Mouse (Mus musculus) heart, embryonic 11.5 days (tissue): Measurements from ENCODE around the gene BC004004. TPM values are rescaled to one million over a fixed set of nuclear protein-coding genes. Genes with fewer than 3 reads are reported as not detected.

Source experiments
- ATAC-seq: fragments of 200-750 bp; cut with Nextera tagmentation; replicated peaks from 2 replicates; pipeline ENCODE4 v1.8.0; 2017; ENCODE audit warnings: moderate library complexity; ENCODE audit not compliant: insufficient number of reproducible peaks, low FRiP score, low TSS enrichment
- H3K27ac ChIP-seq: fragments of 300-500 bp; sonication (generic); 2 replicates; pipeline ENCODE4 v1.5.1; 2014; ENCODE audit warnings: mild to moderate bottlenecking, low read depth, low read length
- H3K27me3 ChIP-seq: fragments of 300-500 bp; sonication (generic); 2 replicates; pipeline ENCODE4 v1.6.1; 2014; ENCODE audit warnings: mild to moderate bottlenecking, low read length, mixed read lengths; ENCODE audit not compliant: control insufficient read depth, insufficient read depth
- H3K36me3 ChIP-seq: fragments of 300-500 bp; sonication (generic); 2 replicates; pipeline ENCODE4 v1.6.1; 2014; ENCODE audit warnings: mild to moderate bottlenecking, low read length, moderate library complexity, mixed read lengths; ENCODE audit not compliant: control insufficient read depth, insufficient read depth
- H3K4me1 ChIP-seq: fragments of 300-500 bp; sonication (generic); 2 replicates; pipeline ENCODE4 v1.6.1; 2014; ENCODE audit warnings: low read length; ENCODE audit not compliant: control insufficient read depth, insufficient read depth
- H3K4me2 ChIP-seq: fragments of 300-500 bp; sonication (generic); 2 replicates; pipeline ENCODE4 v1.6.1; 2014; ENCODE audit warnings: mild to moderate bottlenecking, moderate library complexity
- H3K4me3 ChIP-seq: fragments of 300-500 bp; sonication (generic); 2 replicates; pipeline ENCODE4 v1.5.1; 2014; ENCODE audit warnings: low read depth, low read length
- H3K9ac ChIP-seq: fragments of 300-500 bp; sonication (generic); 2 replicates; pipeline ENCODE4 v1.6.1; 2014; ENCODE audit warnings: mild to moderate bottlenecking, low read depth, low read length, moderate library complexity
- H3K9me3 ChIP-seq: fragments of 300-500 bp; sonication (generic); replicated peaks from 2 replicates; pipeline ENCODE4 v1.6.1; 2016; ENCODE audit warnings: low read length; ENCODE audit not compliant: control insufficient read depth
- WGBS: fragments of 180-500 bp; shearing (Covaris S2); extraction: QIAGEN DNeasy Blood & Tissue Kit; methylation state at CpG from one replicate; pipeline ENCODE4 v1.1.7; 2014; ENCODE audit not compliant: insufficient replicate concordance; 5-methylcytosine and 5-hydroxymethylcytosine counted together
- polyA plus RNA-seq: library from polyadenylated mRNA; unstranded; fragments of >200 nt; fragmentation: Nextera tagmentation; extraction: Ambion mirVana; gene quantifications from 2 replicates; pipeline ENCODE4 v1.2.1, GENCODE M21; 2014

The BC004004 gene
- polyA plus RNA-seq, result 90.6 and 94.9 TPM in 2 replicates

DNA sequence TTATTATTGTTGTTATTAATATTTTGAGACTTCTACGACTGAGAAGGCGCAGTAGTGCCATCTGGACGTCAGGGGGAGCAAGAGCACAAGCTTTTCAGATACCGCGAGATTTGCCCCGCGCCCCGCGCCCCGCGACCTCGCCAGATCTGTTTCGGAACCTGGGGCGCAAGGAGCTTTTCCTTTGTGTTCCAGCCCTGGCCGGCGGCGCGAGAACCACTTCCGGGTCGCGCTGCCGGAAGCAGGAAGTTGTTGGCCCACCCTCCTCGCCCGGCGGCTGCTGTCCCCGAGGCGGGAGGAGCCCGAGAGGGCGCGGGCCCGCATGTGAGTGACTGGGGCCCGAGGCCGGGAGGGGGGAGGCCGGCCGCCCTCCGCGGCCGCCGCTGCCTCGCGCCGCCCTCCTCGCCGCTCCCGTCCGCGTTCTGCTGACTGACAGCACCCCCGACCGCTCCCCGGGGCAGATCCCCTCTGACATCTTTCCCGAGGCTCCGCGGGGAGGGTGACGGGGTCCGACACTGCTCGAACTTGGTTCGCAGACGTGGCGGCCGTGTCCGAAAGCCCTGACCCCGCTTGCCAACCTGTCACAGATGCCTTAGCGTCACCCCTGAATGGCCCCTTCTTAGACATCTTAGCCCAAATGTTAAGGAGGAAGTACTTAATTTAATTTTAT, at the start of gene BC004004:
Gene BC004004 (plus strand): TSS at position 107 of the 667 bp plus-strand sequence.
- WGBS, result under 1% methylated on average over 61 of the region's 63 CpGs
- Histone ChIP-seq H3K9ac (peak within 1 kb of the TSS; percentile 96), H3K4me2 (peak within 1 kb of the TSS; percentile 59), H3K27ac (peak within 1 kb of the TSS; percentile 95), H3K9me3 (no peaks in the 10 kb centered on the region), H3K4me3 (peak within 1 kb of the TSS; percentile 85), H3K36me3 (no peaks in the 10 kb centered on the region), H3K27me3 (no peaks in the 10 kb centered on the region), H3K4me1 (peaks cover 13% of the 10 kb centered on the region)
- ATAC-seq, result peak; percentile 88

GRCm38 (mm10) chr17:29220631-29221030, 48.0 kb upstream of the BC004004 start:
- Histone ChIP-seq H3K27me3 (no peaks in the 10 kb centered on the region; the same call in 1 of the 2 replicates), H3K4me3 (no peak overlapping the region), H3K27ac (no peak overlapping the region), H3K4me2 (no peak overlapping the region), H3K4me1 (no peaks in the 10 kb centered on the region), H3K36me3 (no peaks in the 10 kb centered on the region), H3K9me3 (no peaks in the 10 kb centered on the region), H3K9ac (no peak overlapping the region)
- WGBS, result 64% methylated on average over 14 of the region's 14 CpGs
- no peak for ATAC-seq

GRCm38 (mm10) chr17:29231109-29231508, 37.5 kb upstream of the BC004004 start:
- Histone ChIP-seq H3K4me2 (no peak overlapping the region), H3K9me3 (no peaks in the 10 kb centered on the region; the same call in 1 of the 2 replicates), H3K9ac (no peak overlapping the region), H3K27ac (no peak overlapping the region), H3K36me3 (no peaks in the 10 kb centered on the region), H3K27me3 (0 out of 2 replicates have a peak, but pooled peaks cover 11% of the 10 kb centered on the region), H3K4me3 (no peak overlapping the region), H3K4me1 (no peaks in the 10 kb centered on the region)
- no peak for ATAC-seq
- 77% methylated on average over 10 of the region's 10 CpGs for WGBS

DNA sequence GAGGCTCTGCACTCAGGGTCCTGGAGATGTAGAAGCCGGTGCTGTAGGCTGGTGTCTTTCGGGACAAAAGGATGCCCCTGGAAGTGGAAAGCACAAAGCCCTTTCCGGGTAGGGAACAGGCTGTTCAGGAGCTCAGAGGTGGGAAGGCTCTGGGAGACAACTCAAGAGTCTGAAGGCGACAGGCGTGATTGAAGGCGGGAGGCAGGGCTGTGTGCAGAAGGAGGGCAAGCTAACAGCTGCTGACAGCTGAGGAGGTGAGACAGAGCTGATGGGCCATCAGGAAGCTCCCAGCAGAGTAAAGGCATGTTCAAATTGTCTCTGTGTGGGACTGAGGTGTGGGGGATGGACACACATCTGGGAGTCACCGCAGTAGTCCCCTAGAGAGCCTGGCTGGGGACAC, 32.5 kb upstream of the BC004004 start:
- Histone ChIP-seq H3K27ac (no peak overlapping the region), H3K4me1 (peaks cover 10% of the 10 kb centered on the region), H3K36me3 (no peaks in the 10 kb centered on the region), H3K4me3 (no peak overlapping the region), H3K9ac (no peak overlapping the region), H3K4me2 (peak overlapping the region; percentile 98), H3K9me3 (no peaks in the 10 kb centered on the region; the same call in 1 of the 2 replicates), H3K27me3 (peaks cover 34% of the 10 kb centered on the region)
- WGBS, result 32% methylated on average over 7 of the region's 7 CpGs
- no peak for ATAC-seq

- peaks cover 34% of the 10 kb centered on the region for H3K27me3 ChIP-seq
- no peaks in the 10 kb centered on the region; the same call in 1 of the 2 replicates for H3K9me3 ChIP-seq
- ATAC-seq, result no peak
- WGBS, result 2% methylated on average over 30 of the region's 32 CpGs
- peak overlapping the region; percentile 67 for H3K4me3 ChIP-seq
- peaks cover 16% of the 10 kb centered on the region for H3K4me1 ChIP-seq
- H3K9ac ChIP-seq, result peak overlapping the region; percentile 67
- no peaks in the 10 kb centered on the region for H3K36me3 ChIP-seq
- H3K27ac ChIP-seq, result peak overlapping the region; percentile 5; the same call in 1 of the 2 replicates
- H3K4me2 ChIP-seq, result peak overlapping the region; percentile 98
These were observed 31.3 kb upstream of the BC004004 start for GRCm38 (mm10) chr17:29237267-29237771.

DNA sequence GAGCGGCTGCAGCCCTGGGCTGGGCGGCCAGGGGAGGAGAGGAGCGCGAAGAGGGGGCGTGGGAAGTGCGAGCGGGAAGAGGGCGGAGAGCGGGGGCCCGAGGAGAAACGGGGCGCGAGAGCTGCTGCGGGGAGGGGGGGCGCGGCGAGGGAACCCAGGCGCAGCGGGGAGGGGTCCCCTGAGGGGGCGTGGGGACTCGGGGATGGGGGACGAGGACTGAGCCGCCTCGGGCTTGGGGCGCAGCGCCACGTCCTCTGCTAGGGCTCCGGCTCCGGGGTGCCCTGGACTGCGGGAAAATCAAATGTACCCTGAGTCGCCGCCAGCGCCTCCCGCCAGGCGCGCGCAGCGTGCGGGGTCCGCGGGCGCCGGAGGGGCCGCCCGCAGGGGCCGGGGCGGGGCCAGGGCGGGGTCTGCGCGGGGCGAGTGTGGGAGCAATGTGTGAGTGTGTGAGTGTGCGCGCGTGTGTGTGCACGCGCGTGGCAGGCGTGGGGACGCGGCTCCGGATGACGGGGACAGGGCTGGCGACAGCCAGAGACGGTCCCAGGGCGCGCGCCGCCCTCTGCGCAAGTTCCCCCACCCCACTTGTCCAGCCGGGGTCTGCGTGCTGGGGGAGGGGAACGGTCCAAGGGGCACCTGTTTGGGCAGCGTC, 30.7 kb upstream of the BC004004 start, which contains the start of gene Cpne5:
Gene Cpne5 (minus strand): TSS at position 396 of the 649 bp plus-strand sequence.
- ATAC-seq, result peak; percentile 29; the same call in 1 of the 2 replicates
- Histone ChIP-seq H3K4me3 (peak within 1 kb of the TSS; percentile 67), H3K36me3 (no peaks in the 10 kb centered on the region), H3K9ac (peak within 1 kb of the TSS; percentile 67), H3K27me3 (peaks cover 36% of the 10 kb centered on the region), H3K4me1 (peaks cover 16% of the 10 kb centered on the region), H3K9me3 (no peaks in the 10 kb centered on the region; the same call in 1 of the 2 replicates), H3K27ac (peak within 1 kb of the TSS; percentile 5), H3K4me2 (peak within 1 kb of the TSS; percentile 98)
- WGBS, result under 1% methylated on average over 58 of the region's 73 CpGs

DNA sequence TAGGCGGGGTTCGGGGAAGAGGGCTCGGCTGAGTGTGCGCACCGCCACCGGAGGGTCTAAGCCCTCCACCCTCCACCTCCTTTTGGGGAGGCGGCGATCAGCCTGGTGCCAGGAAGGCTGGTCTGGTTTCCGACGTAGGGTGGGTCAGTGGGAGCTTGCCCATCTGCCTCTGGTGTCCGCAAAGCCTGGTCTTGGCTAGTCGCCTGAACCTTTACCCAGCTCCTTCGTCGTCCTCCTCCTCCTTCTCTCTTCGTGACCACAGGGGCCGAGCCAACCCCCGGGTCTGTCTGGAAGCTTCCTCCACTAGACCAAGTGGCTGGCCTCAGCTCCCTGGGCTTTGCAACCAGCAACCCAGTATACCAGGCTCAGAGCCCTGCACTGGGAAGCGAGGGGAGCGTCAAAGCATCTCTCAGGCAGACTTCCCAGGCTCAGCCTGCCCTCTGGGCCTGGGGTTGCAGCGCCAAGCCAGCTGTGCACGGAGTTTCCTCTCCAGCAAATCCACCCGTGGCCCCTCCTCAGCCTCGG, 30.1 kb upstream of the BC004004 start:
- 3% methylated on average over 23 of the region's 23 CpGs for WGBS
- no peak overlapping the region; the same call in 1 of the 2 replicates for H3K27ac ChIP-seq
- peak overlapping the region; percentile 67 for H3K9ac ChIP-seq
- H3K27me3 ChIP-seq, result peaks cover 36% of the 10 kb centered on the region
- no peak for ATAC-seq
- H3K9me3 ChIP-seq, result no peaks in the 10 kb centered on the region
- peak overlapping the region; percentile 67 for H3K4me3 ChIP-seq
- H3K36me3 ChIP-seq, result no peaks in the 10 kb centered on the region
- H3K4me2 ChIP-seq, result peak overlapping the region; percentile 98
- H3K4me1 ChIP-seq, result peaks cover 18% of the 10 kb centered on the region

DNA sequence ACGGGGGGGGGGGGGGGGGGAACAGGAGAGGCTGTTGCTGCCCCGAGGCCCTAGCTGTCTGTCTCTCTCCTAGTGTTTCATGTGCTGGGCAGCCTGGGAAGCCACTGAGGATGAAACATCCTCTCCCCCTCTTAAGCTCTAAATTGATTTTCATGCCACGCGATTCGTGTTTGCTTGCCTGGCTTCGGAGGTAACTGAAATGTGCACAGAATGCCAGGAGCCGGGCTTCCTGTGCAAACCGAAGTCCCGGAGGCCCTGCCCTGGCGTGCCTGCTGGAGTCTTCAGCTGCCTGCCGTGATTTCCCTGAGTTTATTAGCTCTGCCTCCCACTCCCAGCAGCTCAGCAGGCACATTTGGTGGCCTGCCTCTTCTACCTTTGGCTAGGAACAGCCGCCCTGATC, 23.7 kb upstream of the BC004004 start:
- Histone ChIP-seq H3K4me2 (no peak overlapping the region), H3K4me3 (no peak overlapping the region), H3K36me3 (no peaks in the 10 kb centered on the region), H3K9me3 (no peaks in the 10 kb centered on the region), H3K27me3 (peaks cover 5% of the 10 kb centered on the region; the same call in 1 of the 2 replicates), H3K9ac (no peak overlapping the region), H3K27ac (no peak overlapping the region), H3K4me1 (peaks cover 37% of the 10 kb centered on the region)
- 35% methylated on average over 10 of the region's 12 CpGs for WGBS
- no peak for ATAC-seq
